Mouse (Mus musculus) mouse trophoblast stem cell (cell line): ENCODE results near the gene Hccs.
"Not testable (repeated sequence)": the region's sequence is repeated elsewhere in the genome, so short reads cannot be mapped to it uniquely, and the experiment has no call there.

ENCODE experiments used
- in situ Hi-C, 2 experiments: fragments of 300-500 bp; cut with MseI, MboI; formaldehyde crosslinking; loops; 2 replicates in 1 of 2; 3 replicates in 1 of 2; pipeline ENCODE4 v1.15.1; 2025

Hccs gene

GRCm38 (mm10) chrX:169319945-169320667 is at the start of gene Hccs:
TSS of gene Hccs (minus strand) at chrX:169320372.
- in situ Hi-C loops: no loop called here

- in situ Hi-C loops: no loop called here
Observed at GRCm38 (mm10) chrX:169357146-169357772, 37.1 kb upstream of the Hccs start.

- in situ Hi-C loops: no loop called here
Observed at GRCm38 (mm10) chrX:169338213-169338612, 18.0 kb upstream of the Hccs start.

GRCm38 (mm10) chrX:169337559-169337958 is 17.4 kb upstream of the Hccs start:
- in situ Hi-C loops: no loop called here

- in situ Hi-C loops: no loop called here
Observed at GRCm38 (mm10) chrX:169332264-169332663, 12.1 kb upstream of the Hccs start.

- in situ Hi-C loops: no loop called here
Observed at GRCm38 (mm10) chrX:169325929-169326595, 5.9 kb upstream of the Hccs start.

GRCm38 (mm10) chrX:169320668-169321005 is 465 bp upstream of the Hccs start:
- in situ Hi-C loops: not testable (repeated sequence)

GRCm38 (mm10) chrX:169319066-169319760 is 959 bp downstream of the Hccs start:
- in situ Hi-C loops: no loop called here

- in situ Hi-C loops: no loop called here
Observed at GRCm38 (mm10) chrX:169308559-169308958, 11.6 kb downstream of the Hccs start.

GRCm38 (mm10) chrX:169303945-169304344 is 16.2 kb downstream of the Hccs start:
- in situ Hi-C loops: no loop called here

- in situ Hi-C loops: no loop called here
Observed at GRCm38 (mm10) chrX:169302271-169303045, 17.7 kb downstream of the Hccs start.

GRCm38 (mm10) chrX:169299579-169299978 is 20.6 kb downstream of the Hccs start:
- in situ Hi-C loops: no loop called here

GRCm38 (mm10) chrX:169263433-169264172 is 56.6 kb downstream of the Hccs start:
- in situ Hi-C loops: no loop called here

GRCm38 (mm10) chrX:169262212-169262611 is 58.0 kb downstream of the Hccs start:
- in situ Hi-C loops: no loop called here

- in situ Hi-C loops: no loop called here
Observed at GRCm38 (mm10) chrX:169261034-169261433, 59.1 kb downstream of the Hccs start.

GRCm38 (mm10) chrX:169256741-169257140 is 63.4 kb downstream of the Hccs start:
- in situ Hi-C loops: no loop called here

- in situ Hi-C loops: no loop called here
Observed at GRCm38 (mm10) chrX:169255915-169256314, 64.3 kb downstream of the Hccs start.

- in situ Hi-C loops: no loop called here
Observed at GRCm38 (mm10) chrX:169222357-169223062, 97.7 kb downstream of the Hccs start.

- in situ Hi-C loops: no loop called here
Observed at GRCm38 (mm10) chrX:169220064-169220463, 100.1 kb downstream of the Hccs start.

- in situ Hi-C loops: no loop called here
Observed at GRCm38 (mm10) chrX:169210019-169210418, 110.2 kb downstream of the Hccs start.
